Mouse (Mus musculus): ENCODE measurements around the gene Fcf1. TPM values are rescaled to one million over a fixed set of nuclear protein-coding genes. Genes with fewer than 3 reads are reported as not detected.

The Fcf1 gene
- polyA plus RNA-seq, 1 experiment from 2014 or later = 163 TPM

GRCm38 (mm10) chr12:84941717-84942116 is 29.0 kb upstream of the Fcf1 start:
- WGBS = 92% methylated on average over 13 of the region's 13 CpGs
- no peak overlapping the region for H3K27ac ChIP-seq (replicated peaks; ENCODE audit: low read depth, low read length)

GRCm38 (mm10) chr12:84943006-84943952 is 27.4 kb upstream of the Fcf1 start:
- Histone ChIP-seq H3K4me1 (ENCODE audit: control insufficient read depth, insufficient read depth, low read length) (no peaks in the 10 kb centered on the region), H3K4me3 (ENCODE audit: low read depth, low read length) (no peak overlapping the region), H3K27me3 (ENCODE audit: control insufficient read depth, insufficient read depth, low read length) (no peaks in the 10 kb centered on the region), H3K27ac (replicated peaks; ENCODE audit: low read depth, low read length) (no peak overlapping the region), H3K4me2 (ENCODE audit: low read depth, low read length) (no peak overlapping the region), H3K36me3 (replicated peaks; ENCODE audit: control insufficient read depth, insufficient read depth, low read depth, low read length) (no peaks in the 10 kb centered on the region), H3K9me3 (replicated peaks; ENCODE audit: control insufficient read depth, low read length) (no peaks in the 10 kb centered on the region), H3K9ac (replicated peaks; ENCODE audit: low read length) (no peak overlapping the region)
- WGBS = 89% methylated on average over 21 of the region's 21 CpGs
- DNase-seq (ENCODE audit: low spot score) = no peak
- no peak for ATAC-seq (replicated peaks; ENCODE audit: insufficient number of reproducible peaks, low FRiP score, low TSS enrichment, low read depth)

More at GRCm38 (mm10) chr12:84941717-84942116, 29.0 kb upstream of the Fcf1 start:
- no peaks in the 10 kb centered on the region for H3K36me3 ChIP-seq (replicated peaks; ENCODE audit: control insufficient read depth, insufficient read depth, low read depth, low read length)
- no peaks in the 10 kb centered on the region for H3K4me1 ChIP-seq (ENCODE audit: control insufficient read depth, insufficient read depth, low read length)
- H3K9ac ChIP-seq (replicated peaks; ENCODE audit: low read length) = no peak overlapping the region
- H3K4me2 ChIP-seq (ENCODE audit: low read depth, low read length) = no peak overlapping the region
- DNase-seq (ENCODE audit: low spot score) (no peak), ATAC-seq (replicated peaks; ENCODE audit: insufficient number of reproducible peaks, low FRiP score, low TSS enrichment, low read depth) (no peak)
- no peaks in the 10 kb centered on the region for H3K27me3 ChIP-seq (ENCODE audit: control insufficient read depth, insufficient read depth, low read length)
- no peaks in the 10 kb centered on the region for H3K9me3 ChIP-seq (replicated peaks; ENCODE audit: control insufficient read depth, low read length)
- H3K4me3 ChIP-seq (ENCODE audit: low read depth, low read length) = no peak overlapping the region

- H3K9ac ChIP-seq (replicated peaks; ENCODE audit: low read length) = no peak overlapping the region
- H3K4me1 ChIP-seq (ENCODE audit: control insufficient read depth, insufficient read depth, low read length) = no peaks in the 10 kb centered on the region
- no peaks in the 10 kb centered on the region for H3K9me3 ChIP-seq (replicated peaks; ENCODE audit: control insufficient read depth, low read length)
- 85% methylated on average over 4 of the region's 4 CpGs for WGBS
- H3K36me3 ChIP-seq (replicated peaks; ENCODE audit: control insufficient read depth, insufficient read depth, low read depth, low read length) = no peaks in the 10 kb centered on the region
- no peaks in the 10 kb centered on the region for H3K27me3 ChIP-seq (ENCODE audit: control insufficient read depth, insufficient read depth, low read length)
- ATAC-seq (replicated peaks; ENCODE audit: insufficient number of reproducible peaks, low FRiP score, low TSS enrichment, low read depth) = no peak
- H3K27ac ChIP-seq (replicated peaks; ENCODE audit: low read depth, low read length) = no peak overlapping the region
- no peak for DNase-seq (ENCODE audit: low spot score)
- H3K4me2 ChIP-seq (ENCODE audit: low read depth, low read length) = no peak overlapping the region
- H3K4me3 ChIP-seq (ENCODE audit: low read depth, low read length) = no peak overlapping the region
Observed at GRCm38 (mm10) chr12:84944150-84944812, 26.4 kb upstream of the Fcf1 start.

- WGBS = 88% methylated on average over 9 of the region's 9 CpGs
- Histone ChIP-seq H3K4me3 (ENCODE audit: low read depth, low read length) (no peak overlapping the region), H3K27me3 (ENCODE audit: control insufficient read depth, insufficient read depth, low read length) (no peaks in the 10 kb centered on the region), H3K9ac (replicated peaks; ENCODE audit: low read length) (no peak overlapping the region), H3K4me2 (ENCODE audit: low read depth, low read length) (no peak overlapping the region), H3K27ac (replicated peaks; ENCODE audit: low read depth, low read length) (no peak overlapping the region), H3K9me3 (replicated peaks; ENCODE audit: control insufficient read depth, low read length) (no peaks in the 10 kb centered on the region), H3K4me1 (ENCODE audit: control insufficient read depth, insufficient read depth, low read length) (no peaks in the 10 kb centered on the region), H3K36me3 (replicated peaks; ENCODE audit: control insufficient read depth, insufficient read depth, low read depth, low read length) (no peaks in the 10 kb centered on the region)
- no peak for DNase-seq (ENCODE audit: low spot score)
- no peak for ATAC-seq (replicated peaks; ENCODE audit: insufficient number of reproducible peaks, low FRiP score, low TSS enrichment, low read depth)
Observed at GRCm38 (mm10) chr12:84944813-84945553, 25.7 kb upstream of the Fcf1 start.

- Histone ChIP-seq H3K27me3 (ENCODE audit: control insufficient read depth, insufficient read depth, low read length) (no peaks in the 10 kb centered on the region), H3K27ac (replicated peaks; ENCODE audit: low read depth, low read length) (no peak overlapping the region), H3K36me3 (replicated peaks; ENCODE audit: control insufficient read depth, insufficient read depth, low read depth, low read length) (no peaks in the 10 kb centered on the region), H3K9ac (replicated peaks; ENCODE audit: low read length) (no peak overlapping the region), H3K9me3 (replicated peaks; ENCODE audit: control insufficient read depth, low read length) (no peaks in the 10 kb centered on the region), H3K4me1 (ENCODE audit: control insufficient read depth, insufficient read depth, low read length) (no peaks in the 10 kb centered on the region), H3K4me3 (ENCODE audit: low read depth, low read length) (no peak overlapping the region), H3K4me2 (ENCODE audit: low read depth, low read length) (no peak overlapping the region)
- ATAC-seq (replicated peaks; ENCODE audit: insufficient number of reproducible peaks, low FRiP score, low TSS enrichment, low read depth) = no peak
- DNase-seq (ENCODE audit: low spot score) = no peak
- WGBS = 88% methylated on average over 2 of the region's 2 CpGs
Observed at GRCm38 (mm10) chr12:84947894-84948583, 22.7 kb upstream of the Fcf1 start.

- H3K4me3 ChIP-seq (ENCODE audit: low read depth, low read length) = no peak overlapping the region
- DNase-seq (ENCODE audit: low spot score) (no peak), ATAC-seq (replicated peaks; ENCODE audit: insufficient number of reproducible peaks, low FRiP score, low TSS enrichment, low read depth) (no peak)
- no peaks in the 10 kb centered on the region for H3K27me3 ChIP-seq (ENCODE audit: control insufficient read depth, insufficient read depth, low read length)
- H3K9me3 ChIP-seq (replicated peaks; ENCODE audit: control insufficient read depth, low read length) = no peaks in the 10 kb centered on the region
- H3K4me2 ChIP-seq (ENCODE audit: low read depth, low read length) = no peak overlapping the region
- H3K27ac ChIP-seq (replicated peaks; ENCODE audit: low read depth, low read length) = no peak overlapping the region
- no peaks in the 10 kb centered on the region for H3K36me3 ChIP-seq (replicated peaks; ENCODE audit: control insufficient read depth, insufficient read depth, low read depth, low read length)
- H3K4me1 ChIP-seq (ENCODE audit: control insufficient read depth, insufficient read depth, low read length) = no peaks in the 10 kb centered on the region
- 92% methylated on average over 6 of the region's 6 CpGs for WGBS
- H3K9ac ChIP-seq (replicated peaks; ENCODE audit: low read length) = no peak overlapping the region
Observed at GRCm38 (mm10) chr12:84948584-84949285, 22.0 kb upstream of the Fcf1 start.

- Histone ChIP-seq H3K9ac (replicated peaks; ENCODE audit: low read length) (no peak overlapping the region), H3K4me3 (ENCODE audit: low read depth, low read length) (no peak overlapping the region), H3K9me3 (replicated peaks; ENCODE audit: control insufficient read depth, low read length) (no peaks in the 10 kb centered on the region), H3K27ac (replicated peaks; ENCODE audit: low read depth, low read length) (no peak overlapping the region), H3K4me1 (ENCODE audit: control insufficient read depth, insufficient read depth, low read length) (no peaks in the 10 kb centered on the region), H3K4me2 (ENCODE audit: low read depth, low read length) (no peak overlapping the region), H3K27me3 (ENCODE audit: control insufficient read depth, insufficient read depth, low read length) (no peaks in the 10 kb centered on the region), H3K36me3 (replicated peaks; ENCODE audit: control insufficient read depth, insufficient read depth, low read depth, low read length) (no peaks in the 10 kb centered on the region)
- DNase-seq (ENCODE audit: low spot score) (no peak), ATAC-seq (replicated peaks; ENCODE audit: insufficient number of reproducible peaks, low FRiP score, low TSS enrichment, low read depth) (no peak)
- 92% methylated on average over 6 of the region's 6 CpGs for WGBS
Observed at GRCm38 (mm10) chr12:84950763-84951162, 19.9 kb upstream of the Fcf1 start.
